Mouse (Mus musculus) liver, embryonic 14.5 days (tissue): ENCODE measurements around the gene Ino80b. TPM values are rescaled to one million over a fixed set of nuclear protein-coding genes. Genes with fewer than 3 reads are reported as not detected.

Experiments
- ATAC-seq: fragments of 200-750 bp; cut with Nextera tagmentation; 2 replicates; pipeline ENCODE4 v1.8.0; 2017; ENCODE audit warnings: moderate number of reproducible peaks, mild to moderate bottlenecking, moderate library complexity; ENCODE audit not compliant: insufficient read depth
- DNase-seq, 3 experiments: peaks; one replicate each; pipeline ENCODE4 v3.0.0-alpha.2; 2012 to 2013; ENCODE audit warnings: low read depth in 3 of 3, low spot score in 3 of 3
- H3K27ac ChIP-seq: fragments of 300-500 bp; sonication (generic); 2 replicates; pipeline ENCODE4 v1.5.1; 2014; ENCODE audit warnings: moderate library complexity, mild to moderate bottlenecking, control low read depth, inconsistent platforms
- H3K27me3 ChIP-seq: fragments of 300-500 bp; sonication (generic); 2 replicates; pipeline ENCODE4 v1.6.1; 2014; ENCODE audit warnings: mild to moderate bottlenecking, low read length, moderate library complexity; ENCODE audit not compliant: control insufficient read depth, insufficient read depth
- H3K36me3 ChIP-seq: fragments of 300-500 bp; sonication (generic); replicated peaks from 2 replicates; pipeline ENCODE4 v1.6.1; 2014; ENCODE audit warnings: low read depth; ENCODE audit not compliant: control insufficient read depth, insufficient read depth
- H3K4me1 ChIP-seq, 2 experiments: fragments of 200-500 bp in 1 of 2; fragments of 300-500 bp in 1 of 2; sonication (generic) in 1 of 2; replicated peaks; 2 replicates each; pipeline ENCODE4 v1.6.1; 2012 to 2014; ENCODE audit warnings: antibody characterized with exemption in 1 of 2, inconsistent platforms in 1 of 2, low read length in 1 of 2; ENCODE audit not compliant: control insufficient read depth in 2 of 2, insufficient read depth in 2 of 2
- H3K4me2 ChIP-seq: fragments of 300-500 bp; sonication (generic); 2 replicates; pipeline ENCODE4 v1.6.1; 2014; ENCODE audit warnings: low read depth, mild to moderate bottlenecking, control low read depth, moderate library complexity
- H3K4me3 ChIP-seq, 2 experiments: fragments of 200-500 bp in 1 of 2; fragments of 300-500 bp in 1 of 2; sonication (generic) in 1 of 2; 2 replicates each; pipeline ENCODE4 v1.5.1; 2012 to 2014; ENCODE audit warnings: low read depth in 2 of 2, low read length in 2 of 2, mild to moderate bottlenecking in 2 of 2, control low read depth in 1 of 2, inconsistent platforms in 1 of 2, moderate library complexity in 1 of 2; ENCODE audit not compliant: insufficient read depth in 1 of 2
- H3K9ac ChIP-seq: fragments of 300-500 bp; sonication (generic); replicated peaks from 2 replicates; pipeline ENCODE4 v1.6.1; 2014; ENCODE audit warnings: mild to moderate bottlenecking, control low read depth, moderate library complexity
- H3K9me3 ChIP-seq: fragments of 300-500 bp; sonication (generic); 2 replicates; pipeline ENCODE4 v1.6.1; 2016; ENCODE audit warnings: low read length, mixed read lengths; ENCODE audit not compliant: control insufficient read depth
- CTCF ChIP-seq: IDR thresholded peaks from 2 replicates; pipeline ENCODE4 v1.5.1; 2016; ENCODE audit warnings: antibody characterized with exemption, low read depth, control low read depth
- EP300 ChIP-seq: IDR thresholded peaks from 2 replicates; pipeline ENCODE4 v1.6.1; 2016; ENCODE audit warnings: antibody characterized with exemption, low read depth
- WGBS: fragments of 180-500 bp; shearing (Covaris S2); extraction: QIAGEN DNeasy Blood & Tissue Kit; methylation state at CpG from one replicate; pipeline ENCODE4 v1.1.7; 2014; ENCODE audit not compliant: insufficient replicate concordance; 5-methylcytosine and 5-hydroxymethylcytosine counted together
- polyA plus RNA-seq, 2 experiments: library from polyadenylated mRNA; depleted of rRNA in 1 of 2; stranded (reverse) in 1 of 2; unstranded in 1 of 2; fragments of >200 nt; fragmentation: Nextera tagmentation in 1 of 2; extraction: Ambion mirVana in 1 of 2; gene quantifications; 2 replicates each; pipeline versions ENCODE4 v1.2.1 to v1.2.3; 2012 to 2014

Gene Ino80b
- polyA plus RNA-seq, 2 experiments = 4.4 to 11.6 TPM

- Histone ChIP-seq H3K27ac (no peak overlapping the region), H3K9me3 (no peaks in the 10 kb centered on the region), H3K4me3 (no peak overlapping the region), H3K36me3 (no peaks in the 10 kb centered on the region), H3K4me2 (no peak overlapping the region), H3K27me3 (peaks cover 12% of the 10 kb centered on the region), H3K4me1 (no peaks in the 10 kb centered on the region), H3K9ac (no peak overlapping the region)
- TF ChIP-seq EP300 (no peak), CTCF (no peak)
- ATAC-seq (no peak), DNase-seq (no peak)
- WGBS = 31% methylated on average over 8 of the region's 8 CpGs
Observed at GRCm38 (mm10) chr6:83151721-83152120, 26.5 kb upstream of the Ino80b start.

GRCm38 (mm10) chr6:83147280-83147679 lies 22.0 kb upstream of the Ino80b start:
- H3K4me2 ChIP-seq = no peak overlapping the region
- H3K36me3 ChIP-seq = no peaks in the 10 kb centered on the region
- TF ChIP-seq CTCF (no peak), EP300 (no peak)
- WGBS = 49% methylated on average over 7 of the region's 7 CpGs
- H3K27ac ChIP-seq = no peak overlapping the region
- H3K4me3 ChIP-seq = no peak overlapping the region
- peaks cover 0 to 2% of the 10 kb centered on the region in 2 experiments; a peak in 1 of 4 replicates for H3K4me1 ChIP-seq
- no peaks in the 10 kb centered on the region for H3K9me3 ChIP-seq
- ATAC-seq (no peak), DNase-seq (no peak)
- H3K27me3 ChIP-seq = peaks cover 8% of the 10 kb centered on the region
- no peak overlapping the region for H3K9ac ChIP-seq

GRCm38 (mm10) chr6:83145805-83146204 lies 20.6 kb upstream of the Ino80b start:
- no peak overlapping the region for H3K9ac ChIP-seq
- WGBS = 39% methylated on average over 9 of the region's 9 CpGs
- H3K36me3 ChIP-seq = no peaks in the 10 kb centered on the region
- H3K27me3 ChIP-seq = peaks cover 13% of the 10 kb centered on the region
- DNase-seq (no peak), ATAC-seq (no peak)
- no peak overlapping the region for H3K4me3 ChIP-seq
- peaks cover 0 to 2% of the 10 kb centered on the region in 2 experiments; a peak in 1 of 4 replicates for H3K4me1 ChIP-seq
- no peak overlapping the region for H3K27ac ChIP-seq
- TF ChIP-seq EP300 (no peak), CTCF (no peak)
- no peak overlapping the region for H3K4me2 ChIP-seq
- no peaks in the 10 kb centered on the region for H3K9me3 ChIP-seq

GRCm38 (mm10) chr6:83145209-83145608 lies 20.0 kb upstream of the Ino80b start:
- Histone ChIP-seq H3K36me3 (no peaks in the 10 kb centered on the region), H3K27ac (no peak overlapping the region), H3K27me3 (peaks cover 13% of the 10 kb centered on the region), H3K4me1 (peaks cover 0 to 2% of the 10 kb centered on the region in 2 experiments; a peak in 1 of 4 replicates), H3K4me2 (no peak overlapping the region), H3K9ac (no peak overlapping the region), H3K9me3 (no peaks in the 10 kb centered on the region), H3K4me3 (no peak overlapping the region)
- no peak for DNase-seq
- no peak for ATAC-seq
- 38% methylated on average over 2 of the region's 2 CpGs for WGBS
- TF ChIP-seq EP300 (no peak), CTCF (no peak)

GRCm38 (mm10) chr6:83142886-83143285 lies 17.7 kb upstream of the Ino80b start:
- ATAC-seq (no peak), DNase-seq (no peak)
- TF ChIP-seq CTCF (no peak), EP300 (no peak)
- no peak overlapping the region for H3K9ac ChIP-seq
- no peaks in the 10 kb centered on the region for H3K36me3 ChIP-seq
- H3K9me3 ChIP-seq = no peaks in the 10 kb centered on the region
- WGBS = 50% methylated on average over 11 of the region's 11 CpGs
- H3K4me2 ChIP-seq = no peak overlapping the region
- H3K27me3 ChIP-seq = peaks cover 13% of the 10 kb centered on the region
- H3K27ac ChIP-seq = no peak overlapping the region
- peaks cover 0 to 5% of the 10 kb centered on the region in 2 experiments; a peak in 2 of 4 replicates for H3K4me1 ChIP-seq
- H3K4me3 ChIP-seq = no peak overlapping the region
